Mouse (Mus musculus) ES-E14 (cell line): ENCODE measurements around the gene Fads3.

ENCODE experiments used
- HCFC1 ChIP-seq: IDR thresholded peaks from 2 replicates; pipeline ENCODE4 v1.6.1; 2012; ENCODE audit warnings: low read length, inconsistent platforms, borderline replicate concordance; ENCODE audit not compliant: insufficient read depth
- MAFK ChIP-seq: IDR thresholded peaks from 2 replicates; pipeline ENCODE4 v1.6.1; 2014; ENCODE audit warnings: mild to moderate bottlenecking, low read depth, low read length, inconsistent platforms; ENCODE audit not compliant: insufficient read depth

DNA sequence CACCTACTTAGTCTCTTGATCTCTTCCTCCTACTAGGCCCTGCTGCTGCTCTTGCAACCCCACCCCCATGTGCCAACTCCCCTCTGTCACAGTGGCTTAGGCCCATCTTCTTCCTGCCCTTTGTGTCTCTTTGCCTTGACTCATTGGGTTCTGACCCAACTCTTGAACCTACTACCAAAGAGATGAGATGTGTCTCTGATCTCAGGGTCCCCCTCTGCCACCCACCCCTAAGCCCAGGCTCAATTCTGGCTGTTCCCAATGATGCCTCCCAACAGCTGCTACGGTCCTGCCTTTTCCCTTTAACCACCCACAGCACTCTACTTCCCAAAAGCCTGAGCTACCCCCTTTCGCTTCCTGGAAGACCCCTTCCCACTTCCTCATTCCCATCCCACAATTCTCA, 19.4 kb upstream of the Fads3 start:
- no peak for TF ChIP-seq HCFC1
- no peak for TF ChIP-seq MAFK
